Mouse (Mus musculus) large intestine, adult 2 months (tissue): ENCODE data around the gene Il31ra. TPM values are rescaled to one million over a fixed set of nuclear protein-coding genes. Genes with fewer than 3 reads are reported as not detected.

Experiments used
- DNase-seq: peaks from one replicate; pipeline ENCODE4 v3.0.0-alpha.2; 2012; ENCODE audit warnings: low read depth, low spot score
- WGBS: fragments of 180-500 bp; shearing (Covaris S2); methylation state at CpG from one replicate; pipeline ENCODE4 v1.1.7; 2018; 5-methylcytosine and 5-hydroxymethylcytosine counted together
- polyA plus RNA-seq: library from polyadenylated mRNA; depleted of rRNA; stranded (reverse); fragments of >200 nt; gene quantifications from 2 replicates; pipeline ENCODE4 v1.2.3, GENCODE M21; 2012; rRNA removed

Il31ra gene
- polyA plus RNA-seq, 1 experiment, result not detected

DNA sequence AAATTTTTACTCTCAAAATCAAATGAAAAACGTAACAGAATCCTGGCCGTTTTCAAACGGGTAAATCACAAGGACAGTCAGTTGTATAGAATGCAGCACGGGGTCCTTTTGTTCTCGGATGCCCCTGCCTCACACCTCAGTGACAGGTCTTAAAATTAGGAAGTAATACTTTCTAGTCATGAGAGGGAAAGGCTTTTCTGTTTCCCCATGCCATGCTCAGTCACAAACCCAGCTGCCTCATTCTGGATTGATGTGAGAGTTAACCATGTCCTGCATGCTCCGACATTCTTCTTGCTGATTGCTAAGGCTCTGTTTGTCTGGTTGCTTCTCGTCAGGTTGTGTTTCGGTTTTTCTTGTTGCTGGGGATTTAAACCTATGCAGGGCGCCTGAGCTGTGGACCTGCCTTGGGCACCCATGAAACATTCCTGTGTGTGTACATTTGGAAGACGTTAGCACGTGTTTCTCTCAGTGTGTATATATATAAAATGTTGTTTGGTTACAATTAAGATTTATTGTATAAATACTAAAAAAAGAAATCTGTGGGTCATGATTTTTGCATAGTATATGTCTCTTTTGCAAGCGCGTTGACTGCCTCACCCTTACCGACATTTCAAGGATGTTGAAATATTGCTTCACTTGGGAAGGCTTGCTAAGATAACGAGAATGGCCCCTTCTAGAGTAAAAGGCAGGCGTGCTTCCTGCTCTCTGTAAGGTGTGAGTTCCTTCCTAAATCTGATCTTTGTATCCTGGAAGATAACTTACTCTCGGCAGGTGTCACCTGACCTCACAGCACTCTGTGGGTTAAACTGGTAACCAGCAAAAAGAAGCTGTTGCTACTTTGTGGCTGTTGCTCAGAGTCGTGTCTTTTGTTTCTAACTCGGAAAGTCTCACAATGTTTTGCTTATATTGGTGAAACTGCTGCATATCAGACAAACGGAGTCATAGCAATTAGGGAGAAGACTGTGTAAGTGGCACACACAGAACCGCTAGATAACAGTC, 120.1 kb downstream of the Il31ra start:
- DNase-seq, result no peak
- WGBS, result 71% methylated on average over 21 of the region's 21 CpGs

GRCm38 (mm10) chr13:112472401-112473023, 121.6 kb downstream of the Il31ra start:
- no peak for DNase-seq
- 85% methylated on average over 19 of the region's 19 CpGs for WGBS

DNA sequence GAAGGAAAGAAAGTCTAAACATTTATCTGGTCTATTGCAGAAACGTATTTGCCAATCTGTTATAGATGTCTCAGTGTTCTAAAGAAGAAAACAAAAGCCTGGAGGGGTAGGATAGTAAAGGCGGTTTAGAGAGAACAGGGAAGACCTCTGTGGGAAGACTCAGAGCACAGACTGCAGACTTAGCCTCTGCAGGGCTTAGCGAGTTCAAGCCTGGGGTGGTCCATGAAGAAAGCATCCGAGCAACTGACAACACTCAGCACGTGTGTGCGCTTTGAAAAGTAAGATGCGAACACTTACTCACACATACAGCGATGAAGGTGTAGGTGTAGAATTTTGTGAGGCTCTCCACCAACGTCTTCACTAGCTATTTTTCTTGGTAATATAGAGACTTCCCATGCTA, 123.0 kb downstream of the Il31ra start:
- WGBS, result 86% methylated on average over 9 of the region's 9 CpGs
- no peak for DNase-seq

Other genes with a start within 250 kb of the Il31ra start
- gene Il6st, start 130.3 kb downstream of the Il31ra start, polyA plus RNA-seq, result 11.0 and 14.0 TPM in 2 replicates
- gene Ddx4, start 58.1 kb upstream of the Il31ra start, polyA plus RNA-seq, result 0.04 TPM in 1 of 2 replicates, not detected in the other
- gene Slc38a9, start 66.4 kb upstream of the Il31ra start, polyA plus RNA-seq, result 2.1 and 5.6 TPM in 2 replicates
- 29.7 and 86.2 TPM in 2 replicates for gene Plpp1, start 206.4 kb upstream of the Il31ra start, polyA plus RNA-seq